Mouse (Mus musculus) CD4-positive, CD25-positive, alpha-beta regulatory T cell, adult 2 months (primary cell): Measurements from ENCODE around the gene Bcl2l14.
A peak's percentile ranks its signal among the peaks of the same experiment; 100 is the strongest.

Experiments used
- DNase-seq: peaks from one replicate; pipeline ENCODE4 v3.0.0-alpha.2; 2012; ENCODE audit warnings: low read depth, low spot score

Gene Bcl2l14

GRCm38 (mm10) chr6:134402914-134403683 is 7.0 kb downstream of the Bcl2l14 start:
- DNase-seq, result peak; percentile 85

GRCm38 (mm10) chr6:134403684-134404070 is 7.6 kb downstream of the Bcl2l14 start:
- no peak for DNase-seq

DNA sequence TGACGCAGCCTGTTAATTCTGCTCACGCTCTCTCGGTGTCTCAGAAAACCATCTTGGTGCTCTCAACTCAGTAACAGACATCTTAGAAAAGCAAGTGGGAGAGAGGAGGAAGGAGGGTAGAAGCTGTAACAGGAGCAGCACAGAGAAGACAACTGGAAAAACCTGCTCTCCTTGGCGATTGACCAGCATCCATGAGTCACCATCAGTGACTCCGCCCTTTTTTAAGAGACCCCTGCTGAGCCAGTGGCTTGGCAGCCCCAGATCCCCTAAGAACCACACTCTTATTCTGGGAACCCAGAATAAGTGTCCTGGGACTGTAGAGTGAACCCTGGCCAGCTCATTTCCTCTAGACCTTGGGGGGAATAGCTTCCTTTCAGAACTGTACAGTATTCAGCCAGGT is 11.1 kb downstream of the Bcl2l14 start:
- DNase-seq, result no peak

- peak; percentile 76 for DNase-seq
Measured at GRCm38 (mm10) chr6:134413706-134414531, 17.8 kb downstream of the Bcl2l14 start.

- no peak for DNase-seq
Measured at GRCm38 (mm10) chr6:134414532-134414883, 18.4 kb downstream of the Bcl2l14 start.

DNA sequence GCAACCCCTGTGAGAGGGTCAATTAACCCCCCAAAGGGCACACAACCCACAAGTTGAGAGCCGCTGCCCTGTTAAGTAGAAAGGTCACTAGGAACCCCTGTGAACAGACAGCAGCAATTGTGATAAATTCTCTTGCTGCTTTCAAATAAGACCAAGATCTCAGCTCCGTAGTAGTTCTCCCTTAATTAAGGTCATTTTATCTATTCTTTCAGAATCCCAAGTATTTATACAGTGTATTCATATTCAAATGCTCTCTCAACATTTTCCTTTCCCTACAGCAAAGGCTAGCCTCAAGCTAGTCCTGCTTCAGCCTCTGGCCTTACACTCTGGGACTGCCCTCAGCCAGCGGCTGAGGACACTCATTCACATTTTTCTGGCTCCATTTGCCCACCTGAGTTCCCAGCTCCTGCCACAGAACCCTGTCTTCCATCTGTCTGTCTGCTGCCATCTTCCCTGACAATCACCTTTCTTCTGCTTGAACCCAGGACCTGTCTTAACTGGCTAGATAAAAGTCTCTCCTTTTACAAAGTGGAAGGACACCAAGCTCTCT is 20.5 kb downstream of the Bcl2l14 start:
- DNase-seq, result no peak

- DNase-seq, result no peak
Measured at GRCm38 (mm10) chr6:134417886-134418285, 21.8 kb downstream of the Bcl2l14 start.

DNA sequence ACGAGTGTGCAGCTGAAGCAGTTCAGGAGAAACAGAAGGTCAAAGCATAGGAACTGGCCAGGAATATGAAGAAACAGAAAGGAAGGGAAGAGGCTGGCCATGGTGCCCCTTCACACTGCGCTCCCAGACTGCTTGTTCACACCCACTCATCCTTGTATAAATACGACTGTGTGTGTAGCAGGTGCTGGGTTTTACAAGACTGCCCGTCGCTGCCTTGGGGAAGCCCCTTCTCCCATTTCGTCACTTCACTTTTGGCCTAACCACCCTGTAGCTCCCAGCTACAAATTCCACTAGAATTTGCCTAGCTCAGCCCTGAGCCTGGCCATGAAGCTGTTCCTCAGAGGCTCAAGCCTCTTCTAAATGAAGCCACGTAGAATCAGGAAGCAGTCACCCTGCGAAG is 24.3 kb downstream of the Bcl2l14 start:
- no peak for DNase-seq

GRCm38 (mm10) chr6:134421921-134422320 is 25.8 kb downstream of the Bcl2l14 start:
- DNase-seq, result no peak

- DNase-seq, result peak; percentile 61
Measured at GRCm38 (mm10) chr6:134425216-134425717, 29.1 kb downstream of the Bcl2l14 start.

DNA sequence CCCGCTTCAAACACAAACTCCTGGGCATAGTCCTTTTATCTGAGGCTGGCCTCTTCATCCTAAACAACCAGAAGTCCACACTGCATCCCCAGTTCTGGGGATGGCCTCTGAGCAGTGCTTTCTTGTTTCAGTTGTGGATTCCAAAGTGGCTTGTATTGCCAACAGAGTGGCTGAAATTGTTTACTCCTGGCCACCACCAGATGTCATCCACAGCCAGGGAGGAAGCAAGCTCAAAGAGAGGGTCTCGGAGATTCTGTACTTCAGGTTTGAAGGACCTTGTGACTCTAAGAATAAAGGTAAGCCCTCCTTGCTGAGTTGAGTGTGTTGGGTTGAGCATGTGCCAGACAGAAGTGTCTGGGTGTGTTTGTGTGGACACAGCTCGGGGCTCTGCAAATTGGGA is 31.0 kb downstream of the Bcl2l14 start:
- no peak for DNase-seq

- no peak for DNase-seq
Measured at GRCm38 (mm10) chr6:134428455-134428854, 32.3 kb downstream of the Bcl2l14 start.

DNA sequence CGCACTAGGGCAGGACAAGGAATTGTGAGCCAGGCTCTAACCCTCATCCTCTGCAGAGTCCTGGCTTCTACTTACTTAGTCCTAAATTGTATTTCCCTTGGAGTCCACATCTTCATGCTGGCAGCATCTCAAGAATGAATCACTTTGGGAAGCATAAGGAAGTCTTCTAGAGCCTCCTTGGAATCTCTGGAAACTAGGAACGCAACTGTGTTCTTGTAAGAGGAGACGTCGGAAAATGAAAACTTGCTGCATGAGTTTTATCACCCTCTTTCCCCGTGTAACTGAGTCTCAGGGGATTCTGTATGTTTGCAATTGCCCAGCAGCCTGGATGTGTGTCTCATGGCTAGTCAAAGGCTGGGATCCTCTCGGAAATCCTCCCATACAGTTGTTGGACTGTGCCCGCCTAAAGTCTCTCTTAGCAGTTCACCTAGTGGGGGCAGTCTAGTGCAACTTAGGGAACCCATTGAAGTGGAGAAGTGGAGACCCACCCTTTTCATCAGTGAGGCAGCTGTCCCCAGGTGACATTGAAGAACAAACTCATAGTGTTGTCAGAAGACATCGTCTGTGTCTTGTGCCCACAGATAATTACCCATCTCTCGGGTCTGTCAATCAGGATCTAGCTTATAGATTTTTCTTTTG is 34.2 kb downstream of the Bcl2l14 start:
- DNase-seq, result no peak

DNA sequence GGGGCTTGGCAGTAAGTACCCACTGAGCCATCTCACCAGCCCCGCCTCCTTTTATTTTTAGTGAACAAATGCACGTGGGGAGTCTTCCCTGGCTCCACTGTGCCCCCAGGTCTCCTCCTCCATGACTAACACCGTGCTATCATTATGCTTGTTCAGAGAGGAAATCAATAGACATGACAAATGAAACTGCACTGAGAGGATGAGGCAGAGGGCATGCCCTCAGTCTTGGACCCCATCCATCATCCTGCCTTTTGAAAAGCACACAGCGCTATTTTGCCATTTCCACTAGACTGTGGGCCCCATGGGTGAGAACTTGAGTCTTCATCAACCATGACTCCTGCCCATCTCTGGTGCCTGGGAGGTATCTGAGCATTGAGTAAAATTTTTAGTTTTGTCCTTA is 35.5 kb downstream of the Bcl2l14 start:
- DNase-seq, result no peak

GRCm38 (mm10) chr6:134433281-134433680 is 37.2 kb downstream of the Bcl2l14 start:
- no peak for DNase-seq

GRCm38 (mm10) chr6:134434044-134434443 is 37.9 kb downstream of the Bcl2l14 start:
- DNase-seq, result no peak

- DNase-seq, result no peak
Measured at GRCm38 (mm10) chr6:134434866-134435390, 38.8 kb downstream of the Bcl2l14 start.

DNA sequence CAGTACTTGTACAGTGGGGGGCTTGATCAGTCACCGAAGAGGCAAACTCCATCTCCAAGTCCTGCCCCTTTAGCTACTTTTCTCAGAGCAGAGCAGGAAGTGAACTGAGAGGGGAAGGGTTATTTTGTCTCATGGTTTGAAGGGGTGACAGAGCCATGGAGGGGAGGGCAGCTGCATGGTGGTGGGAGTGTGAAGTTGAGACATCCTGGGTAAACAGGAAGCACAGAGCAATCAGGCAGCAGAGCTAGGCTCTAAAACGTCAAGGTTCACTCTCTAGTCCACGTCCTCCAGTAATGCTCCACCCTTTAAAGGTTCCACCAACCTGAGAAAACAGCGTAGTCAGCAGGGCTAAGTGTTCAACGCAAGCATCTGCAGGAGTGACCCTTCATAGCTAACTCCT is 40.8 kb downstream of the Bcl2l14 start:
- peak; percentile 16 for DNase-seq

GRCm38 (mm10) chr6:134439401-134440021 is 43.4 kb downstream of the Bcl2l14 start:
- DNase-seq, result no peak

DNA sequence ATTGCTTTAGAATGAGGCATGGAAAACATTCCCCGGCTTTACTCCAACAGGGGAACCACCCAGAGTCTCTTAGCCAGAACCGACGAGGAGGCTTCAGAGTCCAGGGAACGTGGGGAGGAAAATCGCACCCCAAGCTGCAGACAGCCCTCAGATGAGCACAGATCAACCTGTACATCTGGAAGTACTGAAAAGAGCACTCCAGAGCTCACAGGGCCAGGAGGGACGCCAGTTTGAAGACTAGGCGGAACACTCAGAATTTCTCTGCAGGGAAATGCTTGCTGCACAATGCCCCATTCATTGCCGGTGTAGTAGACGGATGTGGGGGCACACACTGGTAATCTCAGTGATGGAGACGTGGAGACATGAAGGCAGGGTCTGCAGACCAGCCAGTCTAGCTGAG is 43.9 kb downstream of the Bcl2l14 start:
- no peak for DNase-seq

GRCm38 (mm10) chr6:134441716-134442115 is 45.6 kb downstream of the Bcl2l14 start:
- no peak for DNase-seq
